Comparison of ENCODE assay signal across 9 mouse cellular contexts in the genomic region with DNA sequence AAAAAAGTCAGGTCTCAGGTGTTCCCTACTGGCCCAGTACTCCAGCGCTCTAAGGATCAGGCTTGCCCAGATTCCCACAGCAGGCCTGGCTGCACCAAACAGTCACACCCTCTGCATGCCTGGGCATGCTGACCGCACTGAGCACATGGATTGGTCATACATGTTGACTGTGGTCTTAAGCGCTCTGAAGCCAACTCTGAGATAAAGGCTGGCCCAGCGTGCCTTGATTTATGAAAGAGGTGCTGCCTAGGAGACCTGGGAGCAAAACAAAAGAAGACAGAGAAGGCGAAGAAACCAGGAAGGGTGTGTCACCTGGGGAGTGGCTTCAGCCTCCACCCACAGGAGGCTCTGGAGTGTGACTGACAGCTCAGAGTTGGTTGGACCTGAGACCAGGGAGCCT. TPM values are rescaled to one million over a fixed set of nuclear protein-coding genes. Genes with fewer than 3 reads are reported as not detected.
DNase-seq lines count a peak whose midpoint lies in the region; ATAC-seq and TF ChIP-seq lines count a peak whose summit lies in the region.
"Had no signal": no experiment of that assay in that cellular context is flagged by ENCODE, and none has a peak within 500 bp of the region (broad histone marks: within the 10 kb centered on the region; RNA-seq: fewer than 3 reads in every experiment).

No protein-coding gene starts in this region.

- H3K4me3 ChIP-seq in CH12.LX (replicated peaks in 1 of 3; ENCODE audit: low read depth in 2 of 3, low read length in 2 of 3, poor library complexity in 1 of 3) = no peak overlapping the region
- H3K4me3 ChIP-seq in intestine, embryonic 14.5 days (ENCODE audit: low read depth, low read length) = no peak overlapping the region
- H3K4me3 ChIP-seq in hindbrain, embryonic 16.5 days (ENCODE audit: low read length) = no peak overlapping the region
- H3K4me3 ChIP-seq: liver, embryonic 13.5 days had no signal

- no peak for TF ChIP-seq RAD21 in CH12.LX (IDR thresholded peaks at IDR 0.05; ENCODE audit: low read depth, low read length)

- H3K79me2 ChIP-seq in CH12.LX (replicated peaks; ENCODE audit: control insufficient read depth, extremely low read depth, insufficient read depth, poor library complexity, severe bottlenecking) = no peaks in the 10 kb centered on the region

- peak; percentile 41; the same call in 1 of the 2 replicates for ATAC-seq in intestine, embryonic 14.5 days (replicated peaks; ENCODE audit: low FRiP score, low TSS enrichment, low read depth)
- ATAC-seq in hindbrain, embryonic 16.5 days = no peak

- 56% methylated on average over 5 of the region's 5 CpGs for WGBS in intestine, embryonic 14.5 days
- 76% methylated on average over 5 of the region's 5 CpGs for WGBS in hindbrain, embryonic 16.5 days

- TF ChIP-seq CTCF in CH12.LX (conservative IDR thresholded peaks at IDR 0.05 in 1 of 2, IDR thresholded peaks at IDR 0.05 in 1 of 2; ENCODE audit: low read depth in 2 of 2, low read length in 2 of 2) = no peak

- no peaks in the 10 kb centered on the region for H3K36me3 ChIP-seq in CH12.LX (replicated peaks in 1 of 2; ENCODE audit: control insufficient read depth in 1 of 2, insufficient read depth in 1 of 2, low read length in 1 of 2)
- H3K36me3 ChIP-seq in intestine, embryonic 14.5 days (ENCODE audit: control insufficient read depth, insufficient read depth, low read length) = no peaks in the 10 kb centered on the region
- H3K36me3 ChIP-seq in hindbrain, embryonic 16.5 days (ENCODE audit: control insufficient read depth, insufficient read depth, low read length) = no peaks in the 10 kb centered on the region
- H3K36me3 ChIP-seq: liver, embryonic 13.5 days had no signal

- no peak for TF ChIP-seq POLR2A in CH12.LX (IDR thresholded peaks at IDR 0.05; ENCODE audit: low read depth, low read length)

- intact Hi-C loops in left cerebral cortex, postnatal 36 days (cut with DNase I) = no loop called here

- in situ Hi-C loops in CH12.LX (cut with MboI; ENCODE audit: low pct_ligation_motif_present, low pct_unique_long_range_greater_than_20kb, low sequenced_read_pairs) = no loop called here

- no peak overlapping the region for H3K27ac ChIP-seq in CH12.LX (ENCODE audit: insufficient read depth, low read depth)
- H3K27ac ChIP-seq in intestine, embryonic 14.5 days (ENCODE audit: low read depth) = peak overlapping the region; percentile 47; the same call in 1 of the 2 replicates
- H3K27ac ChIP-seq in hindbrain, embryonic 16.5 days (ENCODE audit: low read depth, low read length) = no peak overlapping the region
- H3K27ac ChIP-seq: liver, embryonic 13.5 days had no signal

- H3K4me2 ChIP-seq in CH12.LX (ENCODE audit: insufficient read depth, low read depth, poor library complexity, severe bottlenecking) = no peak overlapping the region
- H3K4me2 ChIP-seq in intestine, embryonic 14.5 days (ENCODE audit: low read length) = no peak overlapping the region
- no peak overlapping the region for H3K4me2 ChIP-seq in hindbrain, embryonic 16.5 days (ENCODE audit: low read length)
- H3K4me2 ChIP-seq: liver, embryonic 13.5 days had no signal

- peak; percentile 47 for DNase-seq in 416B (ENCODE audit: low read depth)
- peak; percentile 13 for DNase-seq in CH12.LX (ENCODE audit: extremely low read depth)
- peak; percentile 64 for DNase-seq in intestine, embryonic 14.5 days (ENCODE audit: low spot score)
- peak; percentile 54 for DNase-seq in naive thymus-derived CD4-positive, alpha-beta T cell, adult 2 months (ENCODE audit: low read depth)
- DNase-seq in left cerebral cortex, postnatal 36 days (ENCODE audit: low spot score in 2 of 2) = no peak
- no peak for DNase-seq in right cerebral cortex, postnatal 36 days (ENCODE audit: low spot score in 2 of 2)
- DNase-seq: layer of hippocampus, postnatal 36 days; liver, embryonic 13.5 days had no signal

- dilution Hi-C loops in CH12.LX (cut with MboI; ENCODE audit: extremely low pct_ligation_motif_present, extremely low pct_unique_long_range_greater_than_20kb, low sequenced_read_pairs) = no loop called here

- H3K4me1 ChIP-seq in CH12.LX (ENCODE audit: control insufficient read depth in 1 of 2, insufficient read depth in 2 of 2) = peaks cover 0 to 26% of the 10 kb centered on the region in 2 experiments; a peak in 2 of 4 replicates
- H3K4me1 ChIP-seq in intestine, embryonic 14.5 days (replicated peaks; ENCODE audit: control insufficient read depth, insufficient read depth, low read length) = peaks cover 13% of the 10 kb centered on the region
- H3K4me1 ChIP-seq in hindbrain, embryonic 16.5 days (ENCODE audit: control insufficient read depth, insufficient read depth, low read depth, low read length) = no peaks in the 10 kb centered on the region

- no peak for TF ChIP-seq EP300 in CH12.LX (IDR thresholded peaks at IDR 0.05; ENCODE audit: low read length)

- H3K27me3 ChIP-seq in CH12.LX (replicated peaks) = no peaks in the 10 kb centered on the region
- no peaks in the 10 kb centered on the region for H3K27me3 ChIP-seq in intestine, embryonic 14.5 days (replicated peaks; ENCODE audit: control insufficient read depth, insufficient read depth, low read length)
- H3K27me3 ChIP-seq in hindbrain, embryonic 16.5 days (replicated peaks; ENCODE audit: control insufficient read depth, insufficient read depth, low read length) = no peaks in the 10 kb centered on the region
- H3K27me3 ChIP-seq: liver, embryonic 13.5 days had no signal

- peaks cover 7% of the 10 kb centered on the region for H3K9me3 ChIP-seq in CH12.LX (replicated peaks; ENCODE audit: low read length)
- no peaks in the 10 kb centered on the region for H3K9me3 ChIP-seq in intestine, embryonic 14.5 days (ENCODE audit: control insufficient read depth, low read length)
- no peaks in the 10 kb centered on the region for H3K9me3 ChIP-seq in hindbrain, embryonic 16.5 days (ENCODE audit: control insufficient read depth, low read length)
- H3K9me3 ChIP-seq: liver, embryonic 13.5 days had no signal

- no peak overlapping the region for H3K9ac ChIP-seq in CH12.LX (ENCODE audit: insufficient read depth, low read depth)
- H3K9ac ChIP-seq in intestine, embryonic 14.5 days (ENCODE audit: low read length) = no peak overlapping the region
- no peak overlapping the region for H3K9ac ChIP-seq in hindbrain, embryonic 16.5 days (ENCODE audit: low read depth, low read length)
- H3K9ac ChIP-seq: liver, embryonic 13.5 days had no signal

TF ChIP-seq in CH12.LX, 34 proteins besides CTCF, POLR2A, EP300 and RAD21:
- TF ChIP-seq POLR2AphosphoS2 (IDR thresholded peaks at IDR 0.05; ENCODE audit: low read depth, low read length) = no peak
- TF ChIP-seq UBTF (IDR thresholded peaks at IDR 0.05; ENCODE audit: low read depth, low read length) = no peak
- TF ChIP-seq CHD1 (IDR thresholded peaks at IDR 0.05; ENCODE audit: low read depth, low read length) = no peak
- TF ChIP-seq MYC (IDR thresholded peaks at IDR 0.05; ENCODE audit: low read depth, low read length) = no peak
- no peak for TF ChIP-seq E2F4 (IDR thresholded peaks at IDR 0.05; ENCODE audit: insufficient replicate concordance, low read depth, low read length)

RNA-seq across cellular contexts. Expression of a gene that starts 9.9 kb away (rescaled TPM):
- total RNA-seq in CH12.LX (2012; rRNA removed) (197 and 212 TPM in 2 replicates), CH12.LX (2014; rRNA removed) (361 and 383 TPM in 2 replicates)
- polyA plus RNA-seq in CH12.LX (2012; ENCODE audit: insufficient read length, low read depth) = 290 and 292 TPM in 2 replicates
- 629 and 691 TPM in 2 replicates for polyA plus RNA-seq in intestine, embryonic 14.5 days (2014; fragmentation: Nextera tagmentation; extraction: Ambion mirVana)
- 350 and 375 TPM in 2 replicates for polyA plus RNA-seq in hindbrain, embryonic 16.5 days (2015; fragmentation: Nextera tagmentation; extraction: Ambion mirVana)
- total RNA-seq in left cerebral cortex, postnatal 36 days (2021) = 100 to 1,000 TPM; 487 to 491 TPM

Comparison
In these comparisons a context has a peak if more than half of its experiments do, and no peak if none do; other contexts are left out.
1. DNase-seq: peak in 416B (single experiment), CH12.LX (single experiment), intestine, embryonic 14.5 days (single experiment) and naive thymus-derived CD4-positive, alpha-beta T cell, adult 2 months (single experiment); none in left cerebral cortex, postnatal 36 days (0 of 2) and right cerebral cortex, postnatal 36 days (0 of 2).